In genomic region chr13:112998427-112999201, GRCm38 (mm10) we compare ENCODE assay signal across 8 mouse cellular contexts. TPM values are rescaled to one million over a fixed set of nuclear protein-coding genes. Genes with fewer than 3 reads are reported as not detected.
DNase-seq lines count a peak whose midpoint lies in the region; ATAC-seq and TF ChIP-seq lines count a peak whose summit lies in the region.

No protein-coding gene starts in this region.

- 0 out of 2 replicates have a peak, but pooled peaks have one; percentile 22 for ATAC-seq in embryonic facial prominence, embryonic 14.5 days (ENCODE audit: low read depth)
- peak; percentile 64 for ATAC-seq in hindbrain, postnatal 0 days
- ATAC-seq in liver, embryonic 11.5 days (replicated peaks; ENCODE audit: low FRiP score): no peak
- peak; percentile 54; the same call in 1 of the 2 replicates for ATAC-seq in neural tube, embryonic 12.5 days (ENCODE audit: low FRiP score, low read depth)

- H3K9me3 ChIP-seq in embryonic facial prominence, embryonic 14.5 days (ENCODE audit: control insufficient read depth, low read length): no peaks in the 10 kb centered on the region
- H3K9me3 ChIP-seq in hindbrain, postnatal 0 days (ENCODE audit: low read length): no peaks in the 10 kb centered on the region
- H3K9me3 ChIP-seq in liver, embryonic 11.5 days (ENCODE audit: control insufficient read depth, low read length): no peaks in the 10 kb centered on the region
- no peaks in the 10 kb centered on the region for H3K9me3 ChIP-seq in neural tube, embryonic 12.5 days

- no peaks in the 10 kb centered on the region for H3K36me3 ChIP-seq in kidney, adult 2 months (ENCODE audit: control insufficient read depth, insufficient read depth, low read length)
- no peaks in the 10 kb centered on the region for H3K36me3 ChIP-seq in embryonic facial prominence, embryonic 14.5 days (ENCODE audit: control insufficient read depth, insufficient read depth, low read length)
- no peaks in the 10 kb centered on the region for H3K36me3 ChIP-seq in hindbrain, postnatal 0 days (ENCODE audit: insufficient read depth, low read length)
- H3K36me3 ChIP-seq in liver, embryonic 11.5 days (ENCODE audit: control insufficient read depth, insufficient read depth, low read length): no peaks in the 10 kb centered on the region
- H3K36me3 ChIP-seq in neural tube, embryonic 12.5 days: no peaks in the 10 kb centered on the region

- peaks cover 6% of the 10 kb centered on the region for H3K27me3 ChIP-seq in kidney, adult 2 months (replicated peaks; ENCODE audit: control insufficient read depth, insufficient read depth, low read length)
- H3K27me3 ChIP-seq in embryonic facial prominence, embryonic 14.5 days (replicated peaks; ENCODE audit: control insufficient read depth, insufficient read depth, low read length): peaks cover 75% of the 10 kb centered on the region
- H3K27me3 ChIP-seq in hindbrain, postnatal 0 days (ENCODE audit: insufficient read depth, low read length): peaks cover 54% of the 10 kb centered on the region
- H3K27me3 ChIP-seq in liver, embryonic 11.5 days (replicated peaks; ENCODE audit: control insufficient read depth, insufficient read depth, low read length): peaks cover 71% of the 10 kb centered on the region
- H3K27me3 ChIP-seq in neural tube, embryonic 12.5 days (replicated peaks): peaks cover 78% of the 10 kb centered on the region

- no peak for TF ChIP-seq CTCF in kidney, adult 2 months (conservative IDR thresholded peaks at IDR 0.05; ENCODE audit: insufficient read depth, insufficient read length, low read depth, low read length)
- no peak for TF ChIP-seq CTCF in hindbrain, postnatal 0 days (IDR thresholded peaks at IDR 0.05; ENCODE audit: low read depth)

- peak overlapping the region; percentile 95 for H3K4me2 ChIP-seq in embryonic facial prominence, embryonic 14.5 days (ENCODE audit: low read depth, low read length)
- peak overlapping the region; percentile 76 for H3K4me2 ChIP-seq in hindbrain, postnatal 0 days (ENCODE audit: low read depth, low read length)
- peak overlapping the region; percentile 71 for H3K4me2 ChIP-seq in liver, embryonic 11.5 days
- peak overlapping the region; percentile 81 for H3K4me2 ChIP-seq in neural tube, embryonic 12.5 days (replicated peaks)

- peak overlapping the region; percentile 1; the same call in 1 of the 2 replicates for H3K4me3 ChIP-seq in kidney, adult 2 months (ENCODE audit: insufficient read depth, low read depth, low read length)
- peak overlapping the region; percentile 48 for H3K4me3 ChIP-seq in embryonic facial prominence, embryonic 14.5 days (ENCODE audit: low read depth, low read length)
- peak overlapping the region; percentile 38 for H3K4me3 ChIP-seq in hindbrain, postnatal 0 days (ENCODE audit: low read length)
- H3K4me3 ChIP-seq in liver, embryonic 11.5 days (ENCODE audit: low read depth, low read length): peak overlapping the region; percentile 42
- peak overlapping the region; percentile 40 for H3K4me3 ChIP-seq in neural tube, embryonic 12.5 days

- DNase-seq in kidney, adult 2 months: no peak
- no peak for DNase-seq in kidney, adult 9 months
- DNase-seq in NIH3T3 (ENCODE audit: low read depth): peak; percentile 67
- no peak for DNase-seq in embryonic facial prominence, embryonic 14.5 days (ENCODE audit: low spot score)
- peak; percentile 52 for DNase-seq in hindbrain, postnatal 0 days (ENCODE audit: low spot score)
- DNase-seq in liver, embryonic 11.5 days (ENCODE audit: low spot score): no peak
- no peak for DNase-seq in T-cell, adult 2 months (ENCODE audit: low spot score)

- H3K4me1 ChIP-seq in kidney, adult 2 months (ENCODE audit: control insufficient read depth, insufficient read depth, low read length): peaks cover 3% of the 10 kb centered on the region; the same call in 1 of the 2 replicates
- peaks cover 6% of the 10 kb centered on the region for H3K4me1 ChIP-seq in embryonic facial prominence, embryonic 14.5 days (ENCODE audit: control insufficient read depth, insufficient read depth, low read length)
- peaks cover 5% of the 10 kb centered on the region; the same call in 1 of the 2 replicates for H3K4me1 ChIP-seq in hindbrain, postnatal 0 days (ENCODE audit: insufficient read depth, low read length)
- peaks cover 7% of the 10 kb centered on the region for H3K4me1 ChIP-seq in liver, embryonic 11.5 days (replicated peaks; ENCODE audit: control insufficient read depth, insufficient read depth, low read length)
- H3K4me1 ChIP-seq in neural tube, embryonic 12.5 days: peaks cover 16% of the 10 kb centered on the region

- TF ChIP-seq POLR2A in kidney, adult 2 months (IDR thresholded peaks at IDR 0.05; ENCODE audit: low read depth, low read length): no peak

- no peak overlapping the region for H3K27ac ChIP-seq in kidney, adult 2 months (ENCODE audit: insufficient read depth, low read depth, low read length)
- no peak overlapping the region for H3K27ac ChIP-seq in embryonic facial prominence, embryonic 14.5 days (replicated peaks; ENCODE audit: low read depth, low read length)
- H3K27ac ChIP-seq in hindbrain, postnatal 0 days: no peak overlapping the region
- no peak overlapping the region for H3K27ac ChIP-seq in liver, embryonic 11.5 days (ENCODE audit: low read depth, low read length)
- H3K27ac ChIP-seq in neural tube, embryonic 12.5 days: no peak overlapping the region

- under 1% methylated on average over 46 of the region's 46 CpGs for WGBS in kidney, adult 2 months
- under 1% methylated on average over 31 of the region's 46 CpGs for WGBS in embryonic facial prominence, embryonic 14.5 days
- WGBS in hindbrain, postnatal 0 days: under 1% methylated on average over 46 of the region's 46 CpGs
- 2% methylated on average over 46 of the region's 46 CpGs for WGBS in liver, embryonic 11.5 days
- WGBS in neural tube, embryonic 12.5 days: under 1% methylated on average over 46 of the region's 46 CpGs

- peak overlapping the region; percentile 57 for H3K9ac ChIP-seq in embryonic facial prominence, embryonic 14.5 days (ENCODE audit: low read depth, low read length)
- peak overlapping the region; percentile 21; the same call in 1 of the 2 replicates for H3K9ac ChIP-seq in hindbrain, postnatal 0 days (replicated peaks; ENCODE audit: low read length)
- H3K9ac ChIP-seq in liver, embryonic 11.5 days (ENCODE audit: low read depth, low read length): no peak overlapping the region
- H3K9ac ChIP-seq in neural tube, embryonic 12.5 days: peak overlapping the region; percentile 46

RNA-seq across cellular contexts. Expression of gene Mcidas, which starts 5.0 kb away (rescaled TPM):
- not detected in 2 replicates for polyA plus RNA-seq in kidney, adult 2 months (2012; rRNA removed)
- polyA plus RNA-seq in embryonic facial prominence, embryonic 14.5 days (2014; fragmentation: Nextera tagmentation; extraction: Ambion mirVana): 1.8 and 4.1 TPM in 2 replicates
- 0.73 and 2.4 TPM in 2 replicates for total RNA-seq in hindbrain, postnatal 0 days (2014; rRNA removed)
- polyA plus RNA-seq in hindbrain, postnatal 0 days (2015; fragmentation: Nextera tagmentation; extraction: Ambion mirVana): 0.88 and 0.95 TPM in 2 replicates
- polyA plus RNA-seq in liver, embryonic 11.5 days (2014; fragmentation: Nextera tagmentation; extraction: Ambion mirVana): not detected in 2 replicates
- 0.08 TPM in 1 of 2 replicates, not detected in the other for polyA plus RNA-seq in neural tube, embryonic 12.5 days (2016; fragmentation: Nextera tagmentation; extraction: Ambion mirVana)

RNA-seq across cellular contexts. Expression of gene Ccno, which starts 11.0 kb away (rescaled TPM):
- 0.47 and 1.1 TPM in 2 replicates for polyA plus RNA-seq in kidney, adult 2 months (2012; rRNA removed)
- 4.1 and 9.0 TPM in 2 replicates for polyA plus RNA-seq in embryonic facial prominence, embryonic 14.5 days (2014; fragmentation: Nextera tagmentation; extraction: Ambion mirVana)
- 1.3 and 2.7 TPM in 2 replicates for total RNA-seq in hindbrain, postnatal 0 days (2014; rRNA removed)
- polyA plus RNA-seq in hindbrain, postnatal 0 days (2015; fragmentation: Nextera tagmentation; extraction: Ambion mirVana): 1.7 and 1.9 TPM in 2 replicates
- polyA plus RNA-seq in liver, embryonic 11.5 days (2014; fragmentation: Nextera tagmentation; extraction: Ambion mirVana): 0.08 TPM in 1 of 2 replicates, not detected in the other
- 0.17 and 0.32 TPM in 2 replicates for polyA plus RNA-seq in neural tube, embryonic 12.5 days (2016; fragmentation: Nextera tagmentation; extraction: Ambion mirVana)

RNA-seq across cellular contexts. Expression of gene Cdc20b, which starts 36.3 kb away (rescaled TPM):
- polyA plus RNA-seq in kidney, adult 2 months (2012; rRNA removed): 0.05 TPM in 1 of 2 replicates, not detected in the other
- polyA plus RNA-seq in embryonic facial prominence, embryonic 14.5 days (2014; fragmentation: Nextera tagmentation; extraction: Ambion mirVana): 0.46 and 2.0 TPM in 2 replicates
- total RNA-seq in hindbrain, postnatal 0 days (2014; rRNA removed): 2.4 and 3.1 TPM in 2 replicates
- 0.34 and 0.60 TPM in 2 replicates for polyA plus RNA-seq in hindbrain, postnatal 0 days (2015; fragmentation: Nextera tagmentation; extraction: Ambion mirVana)
- polyA plus RNA-seq in liver, embryonic 11.5 days (2014; fragmentation: Nextera tagmentation; extraction: Ambion mirVana): not detected in 2 replicates
- not detected in 2 replicates for polyA plus RNA-seq in neural tube, embryonic 12.5 days (2016; fragmentation: Nextera tagmentation; extraction: Ambion mirVana)

RNA-seq across cellular contexts. Expression of gene Gpx8, which starts 47.6 kb away (rescaled TPM):
- polyA plus RNA-seq in kidney, adult 2 months (2012; rRNA removed): 6.5 and 9.2 TPM in 2 replicates
- 210 and 222 TPM in 2 replicates for polyA plus RNA-seq in embryonic facial prominence, embryonic 14.5 days (2014; fragmentation: Nextera tagmentation; extraction: Ambion mirVana)
- total RNA-seq in hindbrain, postnatal 0 days (2014; rRNA removed): 10.2 and 19.7 TPM in 2 replicates
- 60.4 and 67.0 TPM in 2 replicates for polyA plus RNA-seq in hindbrain, postnatal 0 days (2015; fragmentation: Nextera tagmentation; extraction: Ambion mirVana)
- 43.0 and 43.4 TPM in 2 replicates for polyA plus RNA-seq in liver, embryonic 11.5 days (2014; fragmentation: Nextera tagmentation; extraction: Ambion mirVana)
- polyA plus RNA-seq in neural tube, embryonic 12.5 days (2016; fragmentation: Nextera tagmentation; extraction: Ambion mirVana): 91.5 and 93.3 TPM in 2 replicates

Comparison
In these comparisons a context has a peak if more than half of its experiments do, and no peak if none do; other contexts are left out.
1. DNase-seq: peak in NIH3T3 (single experiment) and hindbrain, postnatal 0 days (single experiment); none in kidney, adult 2 months (single experiment), kidney, adult 9 months (single experiment), embryonic facial prominence, embryonic 14.5 days (single experiment), liver, embryonic 11.5 days (single experiment) and T-cell, adult 2 months (single experiment).
2. Peak in every context shown above with its lines, with median percentiles within 50 percentile points of each other: H3K4me3 ChIP-seq and H3K4me2 ChIP-seq.